Mouse (Mus musculus) layer of hippocampus, adult 9-10 months (tissue): ENCODE measurements around the gene Prpf38b.

Experiments used
- DNase-seq: peaks from one replicate; pipeline ENCODE4 v3.0.0; 2022; ENCODE audit warnings: low spot score

Gene Prpf38b

GRCm38 (mm10) chr3:108911548-108912413 lies at the start of gene Prpf38b:
TSS of gene Prpf38b (minus strand) at chr3:108911727.
- peak; percentile 82 for DNase-seq

GRCm38 (mm10) chr3:108961226-108961625 lies 49.7 kb upstream of the Prpf38b start:
- DNase-seq, result no peak

GRCm38 (mm10) chr3:108959680-108960295 lies 48.3 kb upstream of the Prpf38b start:
- DNase-seq, result no peak

- no peak for DNase-seq
Observed at GRCm38 (mm10) chr3:108957976-108958375, 46.4 kb upstream of the Prpf38b start.

- no peak for DNase-seq
Observed at GRCm38 (mm10) chr3:108940996-108941395, 29.5 kb upstream of the Prpf38b start.

GRCm38 (mm10) chr3:108940001-108940633 lies 28.6 kb upstream of the Prpf38b start, which contains the start of gene Gm9857:
TSS of gene Gm9857 (minus strand) at chr3:108940445.
- no peak for DNase-seq

- DNase-seq, result no peak
Observed at GRCm38 (mm10) chr3:108939573-108939972, 28.0 kb upstream of the Prpf38b start, which contains the start of gene Henmt1. TSS of gene Henmt1 (plus strand) at chr3:108939873.

- no peak for DNase-seq
Observed at GRCm38 (mm10) chr3:108938691-108939090, 27.2 kb upstream of the Prpf38b start.

GRCm38 (mm10) chr3:108933557-108933956 lies 22.0 kb upstream of the Prpf38b start:
- DNase-seq, result no peak

- DNase-seq, result no peak
Observed at GRCm38 (mm10) chr3:108926308-108926707, 14.8 kb upstream of the Prpf38b start.

GRCm38 (mm10) chr3:108925677-108926076 lies 14.2 kb upstream of the Prpf38b start:
- DNase-seq, result no peak

- no peak for DNase-seq
Observed at GRCm38 (mm10) chr3:108921822-108922221, 10.3 kb upstream of the Prpf38b start.

GRCm38 (mm10) chr3:108920442-108921070 lies 9.0 kb upstream of the Prpf38b start:
- DNase-seq, result no peak

GRCm38 (mm10) chr3:108918852-108919251 lies 7.3 kb upstream of the Prpf38b start:
- DNase-seq, result no peak

GRCm38 (mm10) chr3:108917986-108918385 lies 6.5 kb upstream of the Prpf38b start:
- no peak for DNase-seq

GRCm38 (mm10) chr3:108916857-108917256 lies 5.3 kb upstream of the Prpf38b start:
- DNase-seq, result no peak

- no peak for DNase-seq
Observed at GRCm38 (mm10) chr3:108915999-108916398, 4.5 kb upstream of the Prpf38b start.

- DNase-seq, result no peak
Observed at GRCm38 (mm10) chr3:108911081-108911547, 413 bp downstream of the Prpf38b start.

GRCm38 (mm10) chr3:108910303-108911080 lies 1.0 kb downstream of the Prpf38b start:
- no peak for DNase-seq

- DNase-seq, result no peak
Observed at GRCm38 (mm10) chr3:108902934-108903333, 8.6 kb downstream of the Prpf38b start.

- DNase-seq, result no peak
Observed at GRCm38 (mm10) chr3:108902038-108902437, 9.5 kb downstream of the Prpf38b start.
